Mouse (Mus musculus) MEL (cell line): ENCODE results near the gene Mapkbp1. TPM values are rescaled to one million over a fixed set of nuclear protein-coding genes. Genes with fewer than 3 reads are reported as not detected.

Source experiments
- DNase-seq: peaks from one replicate; pipeline ENCODE4 v3.0.0; 2011; ENCODE audit warnings: low read depth, low spot score
- H3K27ac ChIP-seq: 2 replicates; pipeline ENCODE4 v1.5.1; 2012; ENCODE audit warnings: low read depth, mild to moderate bottlenecking, control low read depth, low read length, moderate library complexity; ENCODE audit not compliant: control insufficient read depth
- H3K27me3 ChIP-seq, 2 experiments: fragments of 150-350 bp in 1 of 2; sonication (generic) in 1 of 2; 2 replicates each; pipeline ENCODE4 v1.6.1; 2012; ENCODE audit warnings: low read length in 2 of 2, mild to moderate bottlenecking in 2 of 2, improper control_type of control experiment in 1 of 2, moderate library complexity in 1 of 2; ENCODE audit not compliant: insufficient read depth in 2 of 2, control insufficient read depth in 1 of 2
- H3K36me3 ChIP-seq, 2 experiments: 2 replicates each; pipeline ENCODE4 v1.6.1; 2012 to 2014; ENCODE audit warnings: low read length in 2 of 2, improper control_type of control experiment in 1 of 2, inconsistent platforms in 1 of 2, mild to moderate bottlenecking in 1 of 2; ENCODE audit not compliant: insufficient read depth in 2 of 2, control insufficient read depth in 1 of 2
- H3K4me1 ChIP-seq, 2 experiments: fragments of 150-350 bp in 1 of 2; sonication (generic) in 1 of 2; 2 replicates each; pipeline ENCODE4 v1.6.1; 2012; ENCODE audit warnings: low read length in 2 of 2, improper control_type of control experiment in 1 of 2, mild to moderate bottlenecking in 1 of 2; ENCODE audit not compliant: insufficient read depth in 2 of 2, control insufficient read depth in 1 of 2
- H3K4me3 ChIP-seq, 2 experiments: fragments of 150-350 bp in 1 of 2; sonication (generic) in 1 of 2; 2 replicates each; pipeline ENCODE4 v1.5.1; 2012; ENCODE audit warnings: low read depth in 2 of 2, low read length in 2 of 2, mild to moderate bottlenecking in 2 of 2, moderate library complexity in 2 of 2, control low read depth in 1 of 2, improper control_type of control experiment in 1 of 2; ENCODE audit not compliant: control insufficient read depth in 1 of 2, insufficient read depth in 1 of 2
- H3K79me2 ChIP-seq: 2 replicates; pipeline ENCODE4 v1.6.1; 2012; ENCODE audit warnings: mild to moderate bottlenecking, low read length, moderate library complexity; ENCODE audit not compliant: control insufficient read depth, poor library complexity, insufficient read depth
- H3K9ac ChIP-seq: 2 replicates; pipeline ENCODE4 v1.6.1; 2012; ENCODE audit warnings: low read depth, mild to moderate bottlenecking, control low read depth, low read length, moderate library complexity; ENCODE audit not compliant: control insufficient read depth, poor library complexity, severe bottlenecking
- H3K9me3 ChIP-seq: fragments of 150-350 bp; sonication (generic); replicated peaks from 2 replicates; pipeline ENCODE4 v1.6.1; 2012; ENCODE audit warnings: mild to moderate bottlenecking, low read length, improper control_type of control experiment, moderate library complexity; ENCODE audit not compliant: insufficient read depth
- CHD1 ChIP-seq: IDR thresholded peaks from 2 replicates; pipeline ENCODE4 v1.6.1; 2012; ENCODE audit warnings: low read depth, mild to moderate bottlenecking, inconsistent platforms, low read length, improper control_type of control experiment
- CTCF ChIP-seq, 3 experiments: IDR thresholded peaks in 2 of 3; conservative IDR thresholded peaks in 1 of 3; 2 replicates each; pipeline ENCODE4 v1.5.1; 2011 to 2012; ENCODE audit warnings: low read length in 3 of 3, low read depth in 2 of 3, mild to moderate bottlenecking in 2 of 3, improper control_type of control experiment in 1 of 3, inconsistent platforms in 1 of 3, mixed read lengths in 1 of 3, moderate library complexity in 1 of 3; ENCODE audit not compliant: control insufficient read depth in 1 of 3, insufficient read depth in 1 of 3, poor library complexity in 1 of 3, severe bottlenecking in 1 of 3
- EP300 ChIP-seq, 2 experiments: IDR thresholded peaks; 2 replicates each; pipeline ENCODE4 v1.6.1; 2011; ENCODE audit warnings: improper control_type of control experiment in 2 of 2, low read length in 2 of 2, low read depth in 1 of 2, mild to moderate bottlenecking in 1 of 2
- GATA1 ChIP-seq: IDR thresholded peaks from 2 replicates; pipeline ENCODE4 v1.6.1; 2011; ENCODE audit warnings: low read depth, low read length, improper control_type of control experiment
- HCFC1 ChIP-seq: IDR thresholded peaks from 2 replicates; pipeline ENCODE4 v1.6.1; 2012; ENCODE audit warnings: low read depth, mild to moderate bottlenecking, inconsistent platforms, low read length, improper control_type of control experiment, moderate library complexity
- JUND ChIP-seq: IDR thresholded peaks from 2 replicates; pipeline ENCODE4 v1.6.1; 2011; ENCODE audit warnings: low read depth, mild to moderate bottlenecking, improper control_type of control experiment, low read length
- MAFK ChIP-seq: IDR thresholded peaks from 2 replicates; pipeline ENCODE4 v1.6.1; 2011; ENCODE audit warnings: low read depth, mild to moderate bottlenecking, low read length, improper control_type of control experiment, borderline replicate concordance
- MAX ChIP-seq: IDR thresholded peaks from 2 replicates; pipeline ENCODE4 v1.6.1; 2011; ENCODE audit warnings: low read length, improper control_type of control experiment
- MEF2A ChIP-seq: IDR thresholded peaks from 2 replicates; pipeline ENCODE4 v1.6.1; 2014; ENCODE audit warnings: low read depth, mild to moderate bottlenecking, inconsistent platforms, low read length, improper control_type of control experiment; ENCODE audit not compliant: poor library complexity, insufficient replicate concordance, severe bottlenecking; ENCODE audit errors: extremely low read depth
- MYC ChIP-seq: IDR thresholded peaks from 2 replicates; pipeline ENCODE4 v1.6.1; 2011; ENCODE audit warnings: low read depth, mild to moderate bottlenecking, low read length, improper control_type of control experiment, moderate library complexity
- NELFE ChIP-seq: IDR thresholded peaks from 2 replicates; pipeline ENCODE4 v1.6.1; 2011; ENCODE audit warnings: low read depth, low read length, improper control_type of control experiment
- POLR2AphosphoS2 ChIP-seq: IDR thresholded peaks from 2 replicates; pipeline ENCODE4 v1.6.1; 2011; ENCODE audit warnings: low read length, improper control_type of control experiment
- POLR2AphosphoS5 ChIP-seq: IDR thresholded peaks from 2 replicates; pipeline ENCODE4 v1.6.1; 2012; ENCODE audit warnings: low read depth, borderline replicate concordance, mild to moderate bottlenecking, inconsistent platforms, low read length, moderate library complexity, mixed read lengths
- RAD21 ChIP-seq: IDR thresholded peaks from 2 replicates; pipeline ENCODE4 v1.6.1; 2011; ENCODE audit warnings: mild to moderate bottlenecking, low read depth, low read length, improper control_type of control experiment
- RCOR1 ChIP-seq: IDR thresholded peaks from 2 replicates; pipeline ENCODE4 v1.6.1; 2012; ENCODE audit warnings: low read depth, mild to moderate bottlenecking, inconsistent platforms, low read length, improper control_type of control experiment
- SIN3A ChIP-seq: IDR thresholded peaks from 2 replicates; pipeline ENCODE4 v1.6.1; 2012; ENCODE audit warnings: low read length, improper control_type of control experiment, inconsistent platforms
- SMC3 ChIP-seq: IDR thresholded peaks from 2 replicates; pipeline ENCODE4 v1.6.1; 2011; ENCODE audit warnings: low read depth, low read length, improper control_type of control experiment
- TAL1 ChIP-seq: IDR thresholded peaks from 2 replicates; pipeline ENCODE4 v1.6.1; 2012; ENCODE audit warnings: mild to moderate bottlenecking, inconsistent platforms, low read length, moderate library complexity, mixed read lengths
- TCF12 ChIP-seq: IDR thresholded peaks from 2 replicates; pipeline ENCODE4 v1.6.1; 2014; ENCODE audit warnings: low read depth, mild to moderate bottlenecking, inconsistent platforms, low read length, improper control_type of control experiment, moderate library complexity
- USF1 ChIP-seq: IDR thresholded peaks from 2 replicates; pipeline ENCODE4 v1.6.1; 2014; ENCODE audit warnings: low read depth, mild to moderate bottlenecking, inconsistent platforms, low read length, improper control_type of control experiment, moderate library complexity
- USF2 ChIP-seq, 2 experiments: IDR thresholded peaks; 2 replicates each; pipeline ENCODE4 v1.6.1; 2011 to 2012; ENCODE audit warnings: improper control_type of control experiment in 2 of 2, low read length in 2 of 2, borderline replicate concordance in 1 of 2, inconsistent platforms in 1 of 2, low read depth in 1 of 2, mild to moderate bottlenecking in 1 of 2; ENCODE audit not compliant: insufficient read depth in 1 of 2
- ZC3H11A ChIP-seq: IDR thresholded peaks from 2 replicates; pipeline ENCODE4 v1.6.1; 2012; ENCODE audit warnings: low read depth, mild to moderate bottlenecking, inconsistent platforms, low read length, improper control_type of control experiment
- ZNF384 ChIP-seq: IDR thresholded peaks from 2 replicates; pipeline ENCODE4 v1.6.1; 2012; ENCODE audit warnings: low read depth, mild to moderate bottlenecking, inconsistent platforms, low read length, improper control_type of control experiment
- polyA plus RNA-seq, 2 experiments: library from polyadenylated mRNA; stranded (reverse) in 1 of 2; unstranded in 1 of 2; fragments of >175 nt in 1 of 2; fragments of >200 nt in 1 of 2; gene quantifications; 2 replicates each; pipeline versions ENCODE4 v1.2.1 to v1.2.4; 2012; ENCODE audit warnings: low replicate concordance in 2 of 2, low read depth in 1 of 2; ENCODE audit not compliant: insufficient read length in 2 of 2, insufficient read depth in 1 of 2, missing spikeins in 1 of 2
- total RNA-seq: library from RNA; depleted of rRNA; stranded (reverse); fragments of 300-350 nt; gene quantifications from 2 replicates; pipeline ENCODE4 v1.2.3, GENCODE M21; 2012

The Mapkbp1 gene
- total and polyA plus RNA-seq, 3 experiments, result 2.5 to 4.9 TPM; not detected in 1

DNA sequence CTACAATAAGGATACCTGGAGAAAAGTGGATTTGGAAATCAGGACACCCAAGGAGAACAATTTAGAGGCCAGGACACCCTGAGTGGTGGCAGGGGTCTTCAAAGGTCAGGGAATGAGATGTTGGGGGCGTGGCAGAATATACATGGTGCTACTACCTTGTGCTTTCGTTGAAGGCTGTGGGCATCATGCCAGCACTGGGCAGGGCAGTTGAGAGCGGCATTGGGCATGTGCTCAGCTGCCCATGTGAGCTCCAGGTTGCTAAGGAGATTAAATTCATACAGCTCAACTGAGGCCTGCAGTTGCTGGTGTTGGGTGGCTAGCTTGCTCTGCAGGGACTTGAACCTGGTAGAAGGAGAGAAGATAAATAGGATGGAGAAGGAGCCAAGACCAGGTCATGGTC lies 93.7 kb downstream of the Mapkbp1 start:
- Histone ChIP-seq H3K9ac (no peak overlapping the region), H3K27ac (no peak overlapping the region), H3K27me3 (no peaks in the 10 kb centered on the region; a peak in 1 of 4 replicates), H3K9me3 (no peaks in the 10 kb centered on the region), H3K4me3 (no peak overlapping the region), H3K36me3 (no peaks in the 10 kb centered on the region), H3K79me2 (no peaks in the 10 kb centered on the region), H3K4me1 (no peaks in the 10 kb centered on the region)
- TF ChIP-seq JUND (no peak), SIN3A (no peak), USF1 (no peak), TCF12 (no peak), MYC (no peak), NELFE (no peak), EP300 (IDR thresholded peaks at IDR 0.05; ENCODE audit: low read depth in 1 of 2, low read length in 2 of 2) (no peak), CHD1 (no peak), RCOR1 (no peak), POLR2AphosphoS5 (no peak), MAX (no peak), TAL1 (no peak), POLR2AphosphoS2 (no peak), MEF2A (no peak), MAFK (no peak)
- no peak for DNase-seq

GRCm38 (mm10) chr2:120068555-120069465 lies 96.3 kb downstream of the Mapkbp1 start:
- Histone ChIP-seq H3K36me3 (no peaks in the 10 kb centered on the region), H3K4me1 (no peaks in the 10 kb centered on the region), H3K27me3 (peaks cover 3 to 6% of the 10 kb centered on the region in 2 experiments; a peak in 2 of 4 replicates), H3K4me3 (no peak overlapping the region), H3K79me2 (no peaks in the 10 kb centered on the region), H3K27ac (no peak overlapping the region), H3K9ac (no peak overlapping the region), H3K9me3 (no peaks in the 10 kb centered on the region)
- TF ChIP-seq HCFC1 (no peak), ZC3H11A (peak; percentile 48; the same call in 1 of the 2 replicates), SMC3 (peak; percentile 67), RAD21 (peak; percentile 63), USF1 (no peak), GATA1 (no peak), CTCF (IDR thresholded peaks at IDR 0.05 in 2 of 3, conservative IDR thresholded peaks at IDR 0.05 in 1 of 3; ENCODE audit: control insufficient read depth in 1 of 3, insufficient read depth in 1 of 3, low read depth in 2 of 3, low read length in 3 of 3, poor library complexity in 1 of 3, severe bottlenecking in 1 of 3) (peak; percentile 57 to 73 (median 70)), USF2 (IDR thresholded peaks at IDR 0.05; ENCODE audit: borderline replicate concordance in 1 of 2, insufficient read depth in 1 of 2, low read depth in 1 of 2, low read length in 2 of 2) (no peak), MYC (no peak), EP300 (IDR thresholded peaks at IDR 0.05; ENCODE audit: low read depth in 1 of 2, low read length in 2 of 2) (no peak), ZNF384 (no peak), CHD1 (no peak)
- DNase-seq, result peak; percentile 45
